Mouse (Mus musculus): Measurements from ENCODE around the gene Gm20671. TPM values are rescaled to one million over a fixed set of nuclear protein-coding genes. Genes with fewer than 3 reads are reported as not detected.
"Not testable (repeated sequence)": the region's sequence is repeated elsewhere in the genome, so short reads cannot be mapped to it uniquely, and the experiment has no call there.

Gene Gm20671
- total RNA-seq, 2 experiments from 2014 or later = not detected

DNA sequence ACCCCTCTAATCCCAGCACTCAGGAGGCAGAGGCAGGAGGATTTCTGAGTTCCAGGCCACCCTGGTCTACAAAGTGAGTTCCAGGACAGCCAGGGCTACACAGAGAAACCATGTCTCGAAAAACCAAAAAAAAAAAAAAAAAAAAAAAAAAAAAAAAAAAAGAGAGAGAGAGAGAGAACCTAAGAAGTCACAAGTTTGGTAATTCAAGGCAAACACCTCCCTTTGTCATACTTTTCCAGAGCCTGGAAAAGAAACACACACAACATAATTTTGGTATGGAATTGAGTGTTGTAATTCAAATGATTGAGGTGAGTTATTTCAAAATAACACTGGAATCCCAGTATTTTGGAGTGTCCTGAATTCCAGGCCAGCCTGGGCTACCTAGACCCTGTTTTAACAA lies 40.5 kb downstream of the Gm20671 start:
- intact Hi-C loops (cut with DNase I); DNase-seq: not testable (repeated sequence)

- DNase-seq = peak; percentile 96
- intact Hi-C loops (cut with DNase I) = no loop called here
These were observed 41.5 kb downstream of the Gm20671 start, which contains the start of gene Pisd for GRCm38 (mm10) chr5:32785313-32785915. Gene Pisd, minus strand, starts transcription at chr5:32785646.

DNA sequence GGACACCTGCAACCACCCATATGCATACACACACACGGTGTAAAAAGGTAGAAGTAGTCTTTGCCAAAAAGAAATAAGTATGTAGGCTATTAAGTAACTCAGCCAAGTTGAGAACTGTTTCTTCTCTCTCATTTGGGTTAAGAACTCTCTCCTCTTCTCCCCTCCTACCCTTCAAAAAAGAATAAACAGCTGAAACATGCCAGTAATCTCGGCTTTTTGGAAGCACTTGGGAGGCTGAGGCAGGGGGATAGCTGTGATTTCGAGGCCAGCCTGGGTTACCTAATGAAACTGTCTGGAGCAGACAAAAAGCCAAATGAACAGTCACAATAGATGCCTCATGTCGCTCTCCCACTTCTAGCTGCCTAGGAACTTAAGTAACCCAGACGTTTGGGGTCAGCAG lies 42.2 kb downstream of the Gm20671 start:
- no peak for DNase-seq
- intact Hi-C loops (cut with DNase I) = no loop called here

- intact Hi-C loops (cut with DNase I) = no loop called here
- DNase-seq = no peak
These were observed 45.3 kb downstream of the Gm20671 start for GRCm38 (mm10) chr5:32781596-32781995.

DNA sequence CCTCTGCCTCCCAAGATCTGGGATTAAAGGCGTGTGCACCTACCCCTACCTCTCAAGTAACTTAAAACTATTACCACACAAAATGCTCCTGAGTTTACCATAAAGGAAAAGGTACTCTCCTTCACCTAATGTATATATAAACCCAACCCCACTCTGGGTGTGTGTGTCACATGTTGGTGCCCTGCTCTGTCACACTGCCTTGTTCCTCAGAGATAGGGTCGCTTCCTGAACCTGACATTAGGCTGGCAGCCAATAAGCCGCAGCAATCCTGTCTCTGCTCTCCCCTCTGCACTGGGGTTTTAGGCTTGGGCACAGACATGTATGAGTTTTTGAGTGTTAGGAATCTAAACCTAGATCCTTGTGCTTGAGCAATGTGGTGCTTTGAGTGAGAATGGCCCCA lies 48.7 kb downstream of the Gm20671 start:
- intact Hi-C loops (cut with DNase I) = no loop called here
- no peak for DNase-seq

GRCm38 (mm10) chr5:32772361-32772760 lies 54.5 kb downstream of the Gm20671 start:
- intact Hi-C loops (cut with DNase I) = no loop called here
- no peak for DNase-seq

GRCm38 (mm10) chr5:32767636-32768373 lies 59.1 kb downstream of the Gm20671 start:
- no peak for DNase-seq
- intact Hi-C loops (cut with DNase I) = no loop called here

- intact Hi-C loops (cut with DNase I) = no loop called here
These were observed 59.9 kb downstream of the Gm20671 start for GRCm38 (mm10) chr5:32767004-32767403.

GRCm38 (mm10) chr5:32761566-32762140 lies 65.3 kb downstream of the Gm20671 start:
- intact Hi-C loops (cut with DNase I) = no loop called here
- DNase-seq = no peak

More at GRCm38 (mm10) chr5:32767004-32767403, 59.9 kb downstream of the Gm20671 start:
- no peak for DNase-seq

- DNase-seq = no peak
- intact Hi-C loops (cut with DNase I) = no loop called here
These were observed 66.1 kb downstream of the Gm20671 start for GRCm38 (mm10) chr5:32760787-32761186.

DNA sequence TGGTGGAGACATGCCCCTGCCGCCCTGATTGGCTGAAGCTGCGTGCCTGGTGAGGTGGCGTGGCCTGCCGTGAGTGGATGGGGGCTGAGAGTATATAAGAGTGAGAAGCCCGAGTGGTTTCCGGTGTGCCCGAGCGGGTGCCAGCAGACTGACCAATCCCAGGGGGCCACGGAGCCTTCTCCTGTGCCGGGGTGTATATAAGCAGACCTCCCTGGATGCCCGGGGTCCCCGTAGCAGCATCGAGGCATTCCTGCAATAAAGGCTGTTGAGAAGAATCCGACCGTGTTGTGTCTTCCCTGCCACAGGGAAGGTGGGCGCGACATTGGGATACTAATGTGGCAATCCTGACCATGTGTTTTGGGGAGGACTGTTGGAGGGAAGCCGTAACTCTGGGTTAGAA lies 66.6 kb downstream of the Gm20671 start:
- DNase-seq; intact Hi-C loops (cut with DNase I): not testable (repeated sequence)

DNA sequence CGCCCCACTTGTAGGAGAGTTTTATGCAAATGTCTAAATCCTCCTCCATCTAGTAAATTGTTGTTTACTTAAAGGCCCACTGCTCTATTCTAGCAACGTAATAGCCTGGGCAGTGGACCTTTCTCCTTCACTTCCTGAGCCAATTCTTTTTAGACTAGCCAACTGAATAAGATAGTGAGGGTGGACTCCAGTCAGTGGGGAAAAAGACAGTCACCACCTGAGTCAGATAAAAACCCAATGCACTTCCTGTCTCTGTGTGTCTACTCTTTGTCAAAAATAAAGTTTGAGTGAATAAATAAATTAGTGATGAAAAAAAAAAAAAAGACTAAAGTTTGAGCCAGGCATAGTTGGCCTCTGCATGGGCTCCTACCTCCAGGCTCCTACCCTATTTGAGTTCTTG lies 67.2 kb downstream of the Gm20671 start:
- no peak for DNase-seq
- intact Hi-C loops (cut with DNase I) = no loop called here

- no peak for DNase-seq
- intact Hi-C loops (cut with DNase I) = no loop called here
These were observed 70.8 kb downstream of the Gm20671 start for GRCm38 (mm10) chr5:32756141-32756540.

DNA sequence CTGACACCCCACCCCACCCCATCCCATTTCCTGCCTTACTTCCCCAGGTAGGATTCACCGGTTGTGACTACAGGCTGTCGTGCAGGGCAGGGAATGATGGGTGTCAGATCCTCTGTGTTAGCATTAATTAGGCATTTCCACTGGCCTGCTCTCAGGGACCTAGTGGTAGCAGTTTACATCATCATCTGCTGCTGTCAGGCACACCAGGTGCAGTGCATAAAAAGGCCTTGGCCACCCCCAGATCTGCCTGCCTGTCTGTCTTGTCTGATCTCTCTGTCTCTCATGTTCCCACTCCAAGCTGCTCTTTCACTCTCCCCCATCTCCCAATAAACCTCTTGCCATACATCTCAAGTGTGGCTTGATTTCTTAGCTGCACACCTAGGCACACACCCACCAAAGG lies 75.2 kb downstream of the Gm20671 start:
- intact Hi-C loops (cut with DNase I) = no loop called here
- DNase-seq = no peak

GRCm38 (mm10) chr5:32748936-32749335 lies 78.0 kb downstream of the Gm20671 start:
- intact Hi-C loops (cut with DNase I) = no loop called here
- no peak for DNase-seq

DNA sequence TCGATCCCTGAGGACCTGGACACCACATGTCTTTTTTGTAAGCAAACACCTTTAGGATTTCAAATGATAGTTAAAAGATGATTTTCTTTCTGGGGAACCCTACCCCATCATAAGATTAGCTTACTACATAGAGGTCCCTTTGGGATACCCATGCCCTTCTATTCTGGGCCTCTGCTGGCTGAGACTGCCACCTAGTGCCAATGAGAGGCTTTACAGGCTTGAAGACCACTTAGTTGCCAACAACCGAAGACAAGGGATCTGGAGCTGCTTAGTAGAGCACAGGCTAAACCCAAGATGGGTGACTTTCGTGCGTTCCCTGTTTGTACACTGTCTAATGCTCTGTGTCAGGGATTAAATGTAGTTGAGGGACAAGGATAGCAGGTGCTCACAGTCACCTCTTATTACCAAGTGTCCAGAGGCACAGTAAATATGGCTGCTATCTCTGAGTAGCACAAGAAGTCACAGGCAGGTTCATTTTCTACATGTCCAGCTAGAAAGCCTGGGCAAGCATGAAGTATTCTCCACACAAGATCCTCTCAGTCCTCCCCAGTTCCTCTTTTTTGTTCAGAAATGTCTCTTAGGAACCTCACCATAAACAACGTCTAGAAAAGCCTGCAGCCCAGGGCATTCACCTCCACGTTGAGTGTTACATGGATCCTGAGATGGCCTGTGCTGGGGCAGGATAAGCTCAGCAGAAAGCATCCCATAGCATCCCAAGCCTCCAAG lies 79.1 kb downstream of the Gm20671 start:
- peak; percentile 26 for DNase-seq
- intact Hi-C loops (cut with DNase I) = no loop called here

DNA sequence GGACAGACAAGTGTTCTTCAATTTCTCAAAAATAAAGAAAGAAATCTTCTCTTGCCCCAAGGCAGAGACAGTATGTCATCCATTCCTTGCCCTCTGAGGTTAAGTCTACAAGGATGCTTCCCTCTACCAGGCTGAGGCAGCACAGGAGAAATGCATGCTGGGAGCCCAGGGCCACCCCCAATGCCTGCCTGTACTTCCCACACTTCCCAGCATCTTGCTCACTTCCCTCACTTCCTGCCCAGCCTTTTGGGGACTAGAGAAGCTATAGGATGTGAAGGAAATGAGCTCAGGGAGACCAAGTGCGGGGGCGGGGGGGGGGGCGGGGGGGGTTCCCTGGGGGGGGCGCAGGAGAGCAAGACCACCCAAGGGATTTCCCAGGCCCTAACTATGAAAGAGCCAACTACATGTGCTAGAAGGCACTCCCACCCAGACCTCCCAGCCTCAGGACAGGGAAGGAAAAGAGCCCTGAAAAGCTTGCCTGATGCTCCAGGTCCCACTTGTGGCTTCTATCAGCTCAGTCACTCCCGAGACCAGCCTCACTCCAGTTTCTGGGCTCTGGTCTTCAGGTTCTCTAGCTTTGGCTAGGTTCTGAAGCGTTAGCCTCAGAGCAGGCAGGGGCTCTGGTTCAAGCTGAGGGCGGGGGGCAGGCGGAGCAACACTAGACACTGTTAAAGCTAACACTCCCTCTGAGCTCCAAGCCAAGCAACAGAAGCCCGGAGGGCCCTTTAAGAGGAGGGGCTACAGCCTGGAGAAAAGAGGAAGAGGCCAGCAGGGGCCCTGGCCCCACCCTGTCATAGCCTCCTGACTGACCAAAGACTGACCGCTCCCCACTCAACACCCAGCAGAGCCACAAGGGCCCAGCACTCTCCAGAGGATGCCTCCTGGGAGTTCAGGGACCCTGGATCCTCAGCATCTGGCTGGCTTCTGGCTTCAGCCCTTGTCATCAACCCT lies 80.9 kb downstream of the Gm20671 start:
- intact Hi-C loops (cut with DNase I) = no loop called here
- peak; percentile 46 for DNase-seq

DNA sequence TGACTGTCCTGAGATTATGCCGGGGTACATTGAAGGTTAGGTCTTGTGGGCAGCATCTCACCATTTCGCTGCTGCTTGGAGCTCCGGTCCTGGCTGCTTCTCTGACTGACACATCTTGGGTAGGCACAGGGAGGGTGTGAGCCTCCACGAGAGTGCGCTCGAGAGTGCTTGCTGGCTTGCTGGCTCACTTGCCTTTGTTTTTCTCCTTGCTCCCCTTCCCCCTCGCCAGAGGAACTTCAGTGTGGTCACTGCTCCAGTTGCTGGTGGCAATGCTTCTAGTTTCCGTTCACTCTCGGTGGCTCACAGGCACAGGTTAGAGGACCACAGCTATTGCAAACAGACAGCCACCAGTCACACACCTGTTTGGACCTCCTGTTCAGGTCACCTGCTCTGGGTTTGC lies 84.8 kb downstream of the Gm20671 start:
- peak; percentile 65 for DNase-seq
- intact Hi-C loops (cut with DNase I) = no loop called here

GRCm38 (mm10) chr5:32741377-32741776 lies 85.5 kb downstream of the Gm20671 start:
- intact Hi-C loops (cut with DNase I); DNase-seq: not testable (repeated sequence)

- intact Hi-C loops (cut with DNase I); DNase-seq: not testable (repeated sequence)
These were observed 86.1 kb downstream of the Gm20671 start for GRCm38 (mm10) chr5:32740850-32741249.
